Mouse (Mus musculus): ENCODE data around the gene Zfp760. TPM values are rescaled to one million over a fixed set of nuclear protein-coding genes. Genes with fewer than 3 reads are reported as not detected.
A peak's percentile ranks its signal among the peaks of the same experiment; 100 is the strongest.
"Not testable (repeated sequence)": the region's sequence is repeated elsewhere in the genome, so short reads cannot be mapped to it uniquely, and the experiment has no call there.

Gene Zfp760
- polyA plus RNA-seq (2015; fragmentation: Nextera tagmentation; extraction: Ambion mirVana), result 12.1 and 13.4 TPM in 2 replicates

DNA sequence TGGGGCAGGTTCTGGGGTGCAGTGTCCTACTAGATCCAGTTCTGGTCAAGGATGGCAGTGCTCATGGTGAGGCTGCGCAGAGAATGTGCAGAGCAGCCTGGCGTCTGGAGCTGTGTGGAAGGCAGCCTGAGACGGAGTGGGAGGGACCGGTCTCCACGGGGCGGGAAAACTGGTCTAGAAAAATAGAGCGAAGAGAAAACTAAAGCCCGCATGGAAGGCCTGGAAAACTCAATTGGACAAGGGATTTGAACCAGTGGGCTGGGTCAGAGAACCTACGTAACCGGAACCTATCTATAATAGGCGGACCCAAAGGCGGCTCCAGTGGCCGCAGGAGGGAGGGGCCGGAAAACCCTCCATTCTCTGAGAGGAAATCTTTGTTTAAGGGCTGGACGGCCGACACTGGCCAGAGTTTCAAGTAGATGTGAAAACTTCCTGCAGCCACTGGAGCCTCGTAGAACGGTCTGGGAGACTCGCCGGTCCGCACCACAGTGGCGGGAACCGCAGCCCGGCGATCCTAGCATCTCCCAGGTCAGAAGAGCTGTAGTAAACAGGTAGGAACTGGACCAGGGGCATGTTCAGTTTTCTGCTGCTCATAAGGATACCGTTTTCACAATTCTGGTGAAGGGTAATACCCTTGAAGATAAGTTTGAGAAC, at the start of gene Zfp760:
TSS of gene Zfp760 (plus strand) at position 399 of the 654 bp plus-strand sequence.
- Histone ChIP-seq H3K4me3 (peak within 1 kb of the TSS; percentile 66), H3K4me1 (replicated peaks) (peaks cover 18% of the 10 kb centered on the region), H3K9me3 (no peaks in the 10 kb centered on the region), H3K27me3 (no peaks in the 10 kb centered on the region), H3K27ac (replicated peaks) (peak within 1 kb of the TSS; percentile 87), H3K36me3 (peaks cover 18% of the 10 kb centered on the region), H3K9ac (peak within 1 kb of the TSS; percentile 77), H3K4me2 (peak within 1 kb of the TSS; percentile 64)
- WGBS, result 6% methylated on average over 26 of the region's 26 CpGs
- peak; percentile 99 for ATAC-seq (ENCODE audit: low read depth)

DNA sequence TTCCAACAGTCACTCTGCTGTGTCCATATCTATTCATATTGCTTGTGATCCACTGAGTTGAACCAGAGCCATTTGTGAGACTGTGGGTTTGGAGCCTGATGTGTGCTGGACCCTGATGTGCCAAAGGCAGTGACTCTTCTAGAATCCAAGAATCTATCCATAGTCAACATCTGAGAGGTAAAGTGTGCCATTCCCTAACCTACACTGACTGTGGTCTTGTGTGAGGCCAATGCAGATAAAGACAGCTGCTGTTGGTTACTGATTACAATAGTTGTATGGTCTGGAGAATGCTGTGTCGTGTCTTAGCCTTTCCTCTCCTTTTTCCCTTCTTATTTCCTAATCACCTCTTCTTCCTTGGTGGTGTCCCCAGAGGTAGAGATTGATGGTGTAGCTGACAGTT, 28.7 kb upstream of the Zfp760 start:
- 15% methylated on average over 1 of the region's 1 CpGs for WGBS
- not testable (repeated sequence) for H3K4me2 ChIP-seq; H3K9me3 ChIP-seq; H3K9ac ChIP-seq; H3K27ac ChIP-seq (replicated peaks); H3K4me3 ChIP-seq; H3K36me3 ChIP-seq; H3K27me3 ChIP-seq; ATAC-seq (ENCODE audit: low read depth)
- peaks cover 16% of the 10 kb centered on the region for H3K4me1 ChIP-seq (replicated peaks)

DNA sequence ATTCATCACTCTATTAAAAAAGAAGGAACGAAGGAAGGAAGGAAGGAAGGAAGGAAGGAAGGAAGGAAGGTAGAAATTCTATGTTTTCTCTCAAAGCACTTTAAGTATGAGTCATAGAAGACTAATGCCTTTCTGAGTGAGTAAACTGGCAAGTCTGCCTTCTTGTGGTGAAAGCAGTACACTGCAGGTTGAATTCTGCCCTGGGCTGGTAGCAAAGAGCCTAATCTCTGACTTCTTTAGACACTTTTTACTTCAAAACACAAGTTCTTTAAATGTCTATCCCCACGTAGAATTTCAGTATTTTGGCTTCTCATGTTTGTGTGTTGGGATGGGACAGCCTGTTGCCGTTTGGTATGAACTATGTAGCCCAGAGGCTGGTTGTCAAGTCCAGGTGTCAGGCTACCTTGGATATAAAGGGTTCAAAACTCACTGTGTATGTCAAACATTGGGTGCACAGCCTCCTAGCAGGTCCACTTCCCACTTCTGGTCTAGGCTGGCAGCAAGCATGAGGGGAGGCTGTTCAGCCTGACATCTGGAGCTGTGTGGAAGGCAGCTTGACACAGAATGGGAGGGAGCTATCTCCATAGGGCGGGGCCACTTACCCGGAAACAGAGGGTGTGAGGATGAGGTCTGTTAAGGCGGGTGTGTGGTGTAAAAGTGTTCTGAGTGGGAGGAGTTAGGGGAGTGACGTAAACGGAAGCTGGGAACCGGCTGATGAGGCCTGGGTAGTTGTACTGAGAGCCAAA, 28.1 kb upstream of the Zfp760 start:
- WGBS, result 4% methylated on average over 9 of the region's 9 CpGs

DNA sequence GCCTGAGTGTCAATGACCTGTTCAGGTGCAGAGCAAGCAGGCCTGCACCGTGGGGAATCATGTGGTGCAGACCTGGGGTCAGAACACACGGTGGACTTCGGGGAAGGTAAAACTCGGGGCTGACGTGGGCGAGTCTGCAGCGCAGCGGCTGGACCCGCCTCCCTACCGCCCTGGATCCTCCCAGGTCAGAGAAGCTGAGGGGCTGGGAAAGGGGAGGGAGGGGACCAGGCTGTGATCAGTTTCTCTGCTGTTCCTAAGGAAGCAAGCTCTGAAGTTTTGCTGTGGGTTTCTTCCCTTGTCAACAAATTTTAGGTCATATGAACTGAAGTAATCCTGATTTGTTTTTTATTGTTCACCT, 27.5 kb upstream of the Zfp760 start:
- H3K9ac ChIP-seq, result peak overlapping the region; percentile 61; the same call in 1 of the 2 replicates
- H3K9me3 ChIP-seq, H3K36me3 ChIP-seq, H3K27me3 ChIP-seq: not testable (repeated sequence)
- ATAC-seq (ENCODE audit: low read depth), result peak; percentile 92
- H3K4me3 ChIP-seq, result peak overlapping the region; percentile 48
- peak overlapping the region; percentile 60 for H3K4me2 ChIP-seq
- 0 out of 2 replicates have a peak overlapping the region, but pooled peaks have one; percentile 74 for H3K27ac ChIP-seq (replicated peaks)
- 0% methylated on average over 10 of the region's 10 CpGs for WGBS
- peaks cover 16% of the 10 kb centered on the region for H3K4me1 ChIP-seq (replicated peaks)

More for the DNA sequence above, 28.1 kb upstream of the Zfp760 start:
- Histone ChIP-seq H3K27ac (replicated peaks) (peak overlapping the region; percentile 74), H3K27me3 (no peaks in the 10 kb centered on the region), H3K4me3 (peak overlapping the region; percentile 48), H3K9ac (peak overlapping the region; percentile 61), H3K4me2 (peak overlapping the region; percentile 60), H3K36me3 (peaks cover under 1% of the 10 kb centered on the region; the same call in 1 of the 2 replicates), H3K9me3 (no peaks in the 10 kb centered on the region), H3K4me1 (replicated peaks) (peaks cover 16% of the 10 kb centered on the region)
- ATAC-seq (ENCODE audit: low read depth), result peak; percentile 99

DNA sequence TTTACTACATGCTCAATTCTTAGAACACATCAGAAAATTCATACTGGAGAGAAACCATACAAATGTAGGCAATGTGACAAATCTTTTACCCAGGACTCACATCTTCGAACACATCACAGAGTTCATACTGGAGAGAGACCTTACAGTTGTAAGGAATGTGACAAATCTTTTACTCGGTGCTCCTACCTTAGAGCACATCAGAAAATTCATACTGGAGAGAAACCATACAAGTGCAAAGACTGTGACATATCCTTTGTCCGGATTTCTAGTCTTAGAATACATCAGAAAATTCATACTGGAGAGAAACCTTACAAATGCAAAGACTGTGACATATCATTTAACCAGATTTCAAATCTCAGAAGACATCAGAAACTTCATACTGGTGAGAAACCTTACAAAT, 16.0 kb upstream of the Zfp760 start, which contains the start of gene Gm10226:
TSS of gene Gm10226 (plus strand) at position 301 of the 400 bp plus-strand sequence.
- WGBS, result 94% methylated on average over 3 of the region's 3 CpGs
- Histone ChIP-seq H3K4me1 (replicated peaks) (no peaks in the 10 kb centered on the region), H3K36me3 (peaks cover 52% of the 10 kb centered on the region)

DNA sequence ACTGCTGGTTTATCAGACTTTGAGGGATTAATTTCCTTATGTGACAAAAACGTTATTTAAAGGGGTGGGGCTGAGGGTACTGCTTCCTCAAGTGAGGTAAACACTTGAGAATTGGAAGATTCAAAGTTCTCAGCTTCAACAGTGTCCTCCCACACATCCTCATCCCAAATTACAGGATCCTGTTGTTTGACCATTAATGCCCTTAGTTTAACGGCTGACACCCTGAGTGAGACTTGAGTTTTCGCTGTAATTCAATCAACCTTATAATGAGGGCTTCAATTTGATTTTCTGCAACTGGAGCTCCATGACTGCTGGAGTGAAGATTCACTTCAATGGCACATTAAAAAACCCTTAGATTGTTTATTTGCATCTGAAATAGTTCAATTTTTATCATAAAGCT, 14.2 kb upstream of the Zfp760 start:
- Histone ChIP-seq H3K4me2 (no peak overlapping the region), H3K27ac (replicated peaks) (no peak overlapping the region), H3K4me3 (no peak overlapping the region), H3K4me1 (replicated peaks) (no peaks in the 10 kb centered on the region), H3K27me3 (no peaks in the 10 kb centered on the region), H3K9ac (no peak overlapping the region), H3K9me3 (no peaks in the 10 kb centered on the region), H3K36me3 (peaks cover 46% of the 10 kb centered on the region)
- WGBS, result 82% methylated on average over 3 of the region's 3 CpGs
- no peak for ATAC-seq (ENCODE audit: low read depth)

More for the DNA sequence above, 16.0 kb upstream of the Zfp760 start, which contains the start of gene Gm10226:
- Histone ChIP-seq H3K9ac (no peak within 1 kb of the TSS), H3K27ac (replicated peaks) (no peak within 1 kb of the TSS), H3K4me2 (no peak within 1 kb of the TSS), H3K27me3 (no peaks in the 10 kb centered on the region), H3K4me3 (no peak within 1 kb of the TSS), H3K9me3 (no peaks in the 10 kb centered on the region)
- ATAC-seq (ENCODE audit: low read depth), result no peak

DNA sequence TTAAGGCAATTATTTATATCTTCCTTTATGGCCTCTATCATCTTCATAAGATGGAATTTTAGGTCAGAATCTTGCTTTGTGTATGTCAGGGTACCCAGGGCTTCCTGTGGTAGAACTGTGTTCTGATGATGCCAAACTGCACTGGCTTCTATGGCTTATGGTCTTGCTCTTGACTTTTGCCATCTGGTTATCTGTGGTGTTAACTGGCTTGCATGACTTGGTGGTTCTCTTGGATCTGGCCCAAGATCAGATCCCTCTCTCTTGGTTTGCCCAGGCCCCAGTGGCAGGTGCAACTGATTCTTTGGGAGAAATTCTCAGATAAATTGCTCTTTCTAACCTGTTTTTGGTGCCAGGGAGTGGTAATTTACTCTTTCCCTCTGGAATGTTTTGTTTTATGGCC, 11.5 kb upstream of the Zfp760 start:
- H3K27me3 ChIP-seq, result no peaks in the 10 kb centered on the region
- no peaks in the 10 kb centered on the region for H3K9me3 ChIP-seq
- H3K4me2 ChIP-seq, result no peak overlapping the region
- H3K4me1 ChIP-seq (replicated peaks), result no peaks in the 10 kb centered on the region
- no peak for ATAC-seq (ENCODE audit: low read depth)
- no peak overlapping the region for H3K27ac ChIP-seq (replicated peaks)
- peaks cover 23% of the 10 kb centered on the region for H3K36me3 ChIP-seq
- H3K4me3 ChIP-seq, result no peak overlapping the region
- H3K9ac ChIP-seq, result no peak overlapping the region

DNA sequence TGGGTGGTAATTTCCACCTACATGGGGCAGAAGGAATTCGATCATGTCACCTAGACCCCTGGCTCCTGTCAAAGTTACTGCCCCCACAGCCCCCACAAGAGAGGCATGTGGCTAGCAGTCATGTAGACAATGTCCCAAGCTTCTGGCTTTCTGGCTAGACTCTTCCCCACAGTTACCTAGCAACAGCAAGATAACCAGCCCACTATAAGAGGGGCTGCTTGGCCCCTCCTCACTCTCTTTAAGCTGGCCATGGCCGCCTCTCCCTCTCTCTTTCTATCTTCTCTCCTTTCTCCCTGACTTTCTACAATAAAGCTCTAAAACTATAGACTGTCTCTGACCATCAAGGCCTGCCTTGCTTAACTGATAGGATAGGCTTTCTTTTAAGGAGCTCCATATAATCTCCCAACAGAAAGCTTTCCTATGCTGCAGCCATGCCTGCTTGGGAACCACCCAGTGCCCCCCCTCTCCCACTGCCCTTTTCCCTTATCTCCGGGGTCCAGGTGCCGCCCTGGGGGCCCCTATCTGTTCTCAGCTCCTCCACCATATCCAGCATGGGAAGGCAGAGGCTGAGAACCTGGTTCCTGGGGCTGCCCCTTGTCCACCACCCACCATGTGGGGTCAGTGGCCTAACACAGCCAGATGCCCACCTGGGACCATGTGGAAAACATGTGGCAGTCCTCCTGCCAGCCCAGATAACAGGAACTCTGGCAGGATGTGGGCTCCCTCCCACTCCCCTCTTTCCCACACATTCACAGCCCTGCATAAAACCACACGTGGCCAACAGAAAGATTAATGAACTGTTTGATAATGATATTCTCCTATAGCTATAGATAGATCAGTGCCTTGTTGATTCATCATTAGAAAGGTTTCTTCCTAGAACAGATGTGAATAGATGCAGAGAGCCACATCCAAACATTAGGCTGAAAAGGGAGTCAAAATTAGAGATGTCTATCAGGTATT, 5.0 kb upstream of the Zfp760 start:
- Histone ChIP-seq H3K4me2 (no peak overlapping the region), H3K27me3 (no peaks in the 10 kb centered on the region), H3K4me3 (no peak overlapping the region), H3K36me3 (no peaks in the 10 kb centered on the region), H3K4me1 (replicated peaks) (peaks cover 4% of the 10 kb centered on the region; the same call in 1 of the 2 replicates), H3K9ac (no peak overlapping the region), H3K27ac (replicated peaks) (no peak overlapping the region), H3K9me3 (no peaks in the 10 kb centered on the region)
- WGBS, result 63% methylated on average over 5 of the region's 5 CpGs
- ATAC-seq (ENCODE audit: low read depth), result no peak

DNA sequence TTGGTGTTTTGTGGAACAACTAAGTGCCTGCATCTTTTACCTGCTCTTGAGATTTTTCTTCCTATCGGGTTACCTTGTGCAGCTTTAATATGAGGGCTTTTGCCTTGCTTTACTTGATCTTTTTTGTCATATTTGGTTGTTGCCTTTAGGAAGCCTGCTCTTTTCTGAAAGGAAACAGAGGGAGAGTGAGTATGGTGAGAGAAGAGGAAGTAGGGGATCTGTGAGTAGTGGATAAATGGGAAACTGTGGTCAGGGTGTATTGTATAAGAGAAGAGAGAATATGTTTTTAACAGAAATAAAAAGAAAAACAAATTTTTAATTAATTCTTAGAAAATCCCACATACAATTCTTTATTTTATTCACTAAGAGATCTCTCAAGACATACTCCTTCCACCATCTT, 4.1 kb upstream of the Zfp760 start:
- 82% methylated on average over 1 of the region's 1 CpGs for WGBS
- Histone ChIP-seq H3K27me3 (no peaks in the 10 kb centered on the region), H3K9ac (no peak overlapping the region), H3K4me1 (replicated peaks) (peaks cover 9% of the 10 kb centered on the region), H3K4me2 (no peak overlapping the region), H3K27ac (replicated peaks) (no peak overlapping the region), H3K36me3 (no peaks in the 10 kb centered on the region), H3K9me3 (no peaks in the 10 kb centered on the region), H3K4me3 (no peak overlapping the region)
- ATAC-seq (ENCODE audit: low read depth), result no peak

DNA sequence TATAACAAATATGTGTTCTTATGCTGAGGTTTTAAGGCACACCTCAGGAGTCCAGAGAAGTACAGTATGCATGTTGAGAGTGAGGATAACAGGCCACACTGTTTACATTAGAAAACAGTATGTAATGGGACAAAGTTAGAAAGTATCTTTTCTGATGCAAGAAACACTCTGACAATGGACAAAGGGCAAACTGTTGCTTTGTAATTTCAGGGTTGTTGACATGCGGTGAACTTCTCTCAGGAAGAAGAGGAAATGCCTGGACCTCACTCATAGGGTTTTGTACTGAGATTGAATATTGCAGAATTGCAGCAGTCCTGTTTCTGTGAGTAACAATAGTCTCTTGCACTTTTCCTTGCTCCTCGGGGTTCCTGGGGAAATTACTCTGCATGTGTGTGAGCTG, 860 bp downstream of the Zfp760 start:
- Histone ChIP-seq H3K27me3 (no peaks in the 10 kb centered on the region), H3K4me1 (replicated peaks) (peaks cover 18% of the 10 kb centered on the region), H3K4me2 (peak overlapping the region; percentile 64), H3K4me3 (peak overlapping the region; percentile 66), H3K27ac (replicated peaks) (no peak overlapping the region), H3K36me3 (peaks cover 21% of the 10 kb centered on the region), H3K9ac (peak overlapping the region; percentile 77), H3K9me3 (no peaks in the 10 kb centered on the region)
- ATAC-seq (ENCODE audit: low read depth), result no peak
- WGBS, result 26% methylated on average over 2 of the region's 2 CpGs

DNA sequence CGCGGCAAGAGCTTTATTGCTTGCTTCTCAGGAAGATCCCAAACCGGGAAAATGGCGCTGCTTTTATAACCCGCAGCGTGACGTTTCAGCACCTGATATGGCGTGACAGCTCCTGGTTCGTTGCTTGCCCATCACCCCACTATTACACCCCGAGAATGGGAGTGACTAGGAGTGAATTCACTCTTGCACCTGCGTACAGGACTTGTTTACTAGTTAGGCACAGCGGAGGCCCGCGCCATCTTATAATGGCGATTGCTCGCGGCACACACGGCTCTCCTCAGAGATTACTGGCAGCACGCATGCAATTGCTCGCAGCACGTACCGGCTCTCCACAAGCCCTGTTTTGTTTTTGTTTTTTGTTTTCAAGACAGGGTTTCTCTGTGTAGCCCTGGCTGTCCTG, 23.0 kb downstream of the Zfp760 start, which contains the start of gene Zfp229:
TSS of gene Zfp229 (plus strand) at position 301 of the 400 bp plus-strand sequence.
- not testable (repeated sequence) for H3K27me3 ChIP-seq; H3K4me2 ChIP-seq; H3K36me3 ChIP-seq; ATAC-seq (ENCODE audit: low read depth); H3K4me3 ChIP-seq; H3K27ac ChIP-seq (replicated peaks); H3K9me3 ChIP-seq; H3K9ac ChIP-seq
- H3K4me1 ChIP-seq (replicated peaks), result peaks cover 14% of the 10 kb centered on the region
- 94% methylated on average over 14 of the region's 22 CpGs for WGBS

Measured in neural tube, embryonic 13.5 days (tissue).